Mouse (Mus musculus) heart, postnatal 25 days (tissue): ENCODE measurements around the gene Gzmg. TPM values are rescaled to one million over a fixed set of nuclear protein-coding genes. Genes with fewer than 3 reads are reported as not detected.

Source experiments
- total RNA-seq, 2 experiments: library from RNA; stranded (reverse); gene quantifications; 2 replicates each; pipeline ENCODE4 v1.2.3; 2021

The Gzmg gene
- total RNA-seq, 2 experiments from 2014 or later: not detected

Other genes starting within 250 kb of the Gzmg start
- 1 to 10 TPM; 1.0 to 2.5 TPM for gene Cma1, start 214.9 kb downstream of the Gzmg start, total RNA-seq
- gene Cma2, start 208.6 kb downstream of the Gzmg start, total RNA-seq: not detected
- not detected for gene Mcpt1, start 141.6 kb downstream of the Gzmg start, total RNA-seq
- gene Mcpt9, start 129.1 kb downstream of the Gzmg start, total RNA-seq: not detected
- not detected for gene Mcpt2, start 117.5 kb downstream of the Gzmg start, total RNA-seq
- gene Mcpt4, start 97.3 kb downstream of the Gzmg start, total RNA-seq: 1 to 10 TPM; 1.4 to 1.9 TPM
- gene Mcpt8, start 74.3 kb downstream of the Gzmg start, total RNA-seq: not detected
- gene Ctsg, start 57.0 kb downstream of the Gzmg start, total RNA-seq: not detected
- not detected for gene Gzme, start 39.0 kb downstream of the Gzmg start, total RNA-seq
- gene Gzmd, start 27.0 kb downstream of the Gzmg start, total RNA-seq: not detected
- not detected for gene Gzmn, start 15.0 kb upstream of the Gzmg start, total RNA-seq
- not detected for gene Gzmf, start 51.8 kb upstream of the Gzmg start, total RNA-seq
- gene Gzmc, start 75.1 kb upstream of the Gzmg start, total RNA-seq: not detected
- gene Gzmb, start 102.7 kb upstream of the Gzmg start, total RNA-seq: not detected
- not detected for gene Atp12a, start 205.5 kb upstream of the Gzmg start, total RNA-seq
- under 1 TPM; 0.29 to 0.36 TPM for gene Rnf17, start 243.0 kb upstream of the Gzmg start, total RNA-seq